Mouse (Mus musculus): ENCODE measurements around the gene Olfr1413. TPM values are rescaled to one million over a fixed set of nuclear protein-coding genes. Genes with fewer than 3 reads are reported as not detected.

Gene Olfr1413
- polyA plus RNA-seq, 1 experiment from 2014 or later: not detected

GRCm38 (mm10) chr1:92605482-92605881 lies 34.4 kb downstream of the Olfr1413 start, which contains the start of gene Olfr1410:
TSS of gene Olfr1410 (plus strand) at chr1:92605782.
- Histone ChIP-seq H3K9me3 (ENCODE audit: control insufficient read depth, low read length) (0 out of 2 replicates have a peak, but pooled peaks cover 4% of the 10 kb centered on the region), H3K27ac (replicated peaks; ENCODE audit: low read depth, low read length) (no peak within 1 kb of the TSS), H3K36me3 (ENCODE audit: control insufficient read depth, insufficient read depth, low read length) (no peaks in the 10 kb centered on the region), H3K4me2 (ENCODE audit: low read depth, low read length) (no peak within 1 kb of the TSS), H3K27me3 (replicated peaks; ENCODE audit: control insufficient read depth, insufficient read depth, low read length) (no peaks in the 10 kb centered on the region), H3K9ac (ENCODE audit: low read depth, low read length) (no peak within 1 kb of the TSS), H3K4me3 (ENCODE audit: low read depth, low read length) (no peak within 1 kb of the TSS), H3K4me1 (ENCODE audit: control insufficient read depth, insufficient read depth, low read length) (no peaks in the 10 kb centered on the region)
- DNase-seq (ENCODE audit: low spot score) (no peak), ATAC-seq (ENCODE audit: low read depth) (no peak)
- 86% methylated on average over 1 of the region's 1 CpGs for WGBS

GRCm38 (mm10) chr1:92607711-92608110 lies 36.6 kb downstream of the Olfr1413 start:
- Histone ChIP-seq H3K36me3 (ENCODE audit: control insufficient read depth, insufficient read depth, low read length) (no peaks in the 10 kb centered on the region), H3K9ac (ENCODE audit: low read depth, low read length) (no peak overlapping the region), H3K27ac (replicated peaks; ENCODE audit: low read depth, low read length) (no peak overlapping the region), H3K4me1 (ENCODE audit: control insufficient read depth, insufficient read depth, low read length) (no peaks in the 10 kb centered on the region), H3K4me2 (ENCODE audit: low read depth, low read length) (no peak overlapping the region), H3K9me3 (ENCODE audit: control insufficient read depth, low read length) (0 out of 2 replicates have a peak, but pooled peaks cover 4% of the 10 kb centered on the region), H3K4me3 (ENCODE audit: low read depth, low read length) (no peak overlapping the region), H3K27me3 (replicated peaks; ENCODE audit: control insufficient read depth, insufficient read depth, low read length) (no peaks in the 10 kb centered on the region)
- DNase-seq (ENCODE audit: low spot score) (no peak), ATAC-seq (ENCODE audit: low read depth) (no peak)
- WGBS: 79% methylated on average over 4 of the region's 4 CpGs

- WGBS: 5% methylated on average over 5 of the region's 5 CpGs
- 0 out of 2 replicates have a peak, but pooled peaks cover 4% of the 10 kb centered on the region for H3K9me3 ChIP-seq (ENCODE audit: control insufficient read depth, low read length)
- H3K4me3 ChIP-seq (ENCODE audit: low read depth, low read length): no peak overlapping the region
- ATAC-seq (ENCODE audit: low read depth) (no peak), DNase-seq (ENCODE audit: low spot score) (peak; percentile 41)
- H3K27ac ChIP-seq (replicated peaks; ENCODE audit: low read depth, low read length): no peak overlapping the region
- H3K36me3 ChIP-seq (ENCODE audit: control insufficient read depth, insufficient read depth, low read length): no peaks in the 10 kb centered on the region
- no peak overlapping the region for H3K4me2 ChIP-seq (ENCODE audit: low read depth, low read length)
- H3K4me1 ChIP-seq (ENCODE audit: control insufficient read depth, insufficient read depth, low read length): no peaks in the 10 kb centered on the region
- H3K9ac ChIP-seq (ENCODE audit: low read depth, low read length): no peak overlapping the region
- no peaks in the 10 kb centered on the region for H3K27me3 ChIP-seq (replicated peaks; ENCODE audit: control insufficient read depth, insufficient read depth, low read length)
Observed at GRCm38 (mm10) chr1:92611008-92611407, 39.9 kb downstream of the Olfr1413 start.

GRCm38 (mm10) chr1:92613175-92613574 lies 42.1 kb downstream of the Olfr1413 start:
- Histone ChIP-seq H3K27me3 (replicated peaks; ENCODE audit: control insufficient read depth, insufficient read depth, low read length) (no peaks in the 10 kb centered on the region), H3K27ac (replicated peaks; ENCODE audit: low read depth, low read length) (no peak overlapping the region), H3K9ac (ENCODE audit: low read depth, low read length) (no peak overlapping the region), H3K4me3 (ENCODE audit: low read depth, low read length) (no peak overlapping the region), H3K4me1 (ENCODE audit: control insufficient read depth, insufficient read depth, low read length) (no peaks in the 10 kb centered on the region), H3K36me3 (ENCODE audit: control insufficient read depth, insufficient read depth, low read length) (no peaks in the 10 kb centered on the region), H3K4me2 (ENCODE audit: low read depth, low read length) (no peak overlapping the region), H3K9me3 (ENCODE audit: control insufficient read depth, low read length) (0 out of 2 replicates have a peak, but pooled peaks cover 4% of the 10 kb centered on the region)
- no peak for DNase-seq (ENCODE audit: low spot score)
- ATAC-seq (ENCODE audit: low read depth): no peak
- WGBS: 46% methylated on average over 4 of the region's 4 CpGs

- peak; percentile 60 for DNase-seq (ENCODE audit: low spot score)
- 0 out of 2 replicates have a peak, but pooled peaks cover 4% of the 10 kb centered on the region for H3K9me3 ChIP-seq (ENCODE audit: control insufficient read depth, low read length)
- no peak overlapping the region for H3K9ac ChIP-seq (ENCODE audit: low read depth, low read length)
- no peak overlapping the region for H3K27ac ChIP-seq (replicated peaks; ENCODE audit: low read depth, low read length)
- WGBS: 7% methylated on average over 1 of the region's 1 CpGs
- H3K36me3 ChIP-seq (ENCODE audit: control insufficient read depth, insufficient read depth, low read length): no peaks in the 10 kb centered on the region
- H3K4me2 ChIP-seq (ENCODE audit: low read depth, low read length): no peak overlapping the region
- ATAC-seq (ENCODE audit: low read depth): no peak
- no peak overlapping the region for H3K4me3 ChIP-seq (ENCODE audit: low read depth, low read length)
- no peaks in the 10 kb centered on the region for H3K27me3 ChIP-seq (replicated peaks; ENCODE audit: control insufficient read depth, insufficient read depth, low read length)
- no peaks in the 10 kb centered on the region for H3K4me1 ChIP-seq (ENCODE audit: control insufficient read depth, insufficient read depth, low read length)
Observed at GRCm38 (mm10) chr1:92614516-92614915, 43.4 kb downstream of the Olfr1413 start.

GRCm38 (mm10) chr1:92616046-92616445 lies 44.9 kb downstream of the Olfr1413 start:
- no peaks in the 10 kb centered on the region for H3K9me3 ChIP-seq (ENCODE audit: control insufficient read depth, low read length)
- ATAC-seq (ENCODE audit: low read depth) (no peak), DNase-seq (ENCODE audit: low spot score) (no peak)
- 60% methylated on average over 1 of the region's 1 CpGs for WGBS
- H3K27ac ChIP-seq (replicated peaks; ENCODE audit: low read depth, low read length): no peak overlapping the region
- H3K4me3 ChIP-seq (ENCODE audit: low read depth, low read length): no peak overlapping the region
- H3K4me1 ChIP-seq (ENCODE audit: control insufficient read depth, insufficient read depth, low read length): no peaks in the 10 kb centered on the region
- no peaks in the 10 kb centered on the region for H3K27me3 ChIP-seq (replicated peaks; ENCODE audit: control insufficient read depth, insufficient read depth, low read length)
- H3K4me2 ChIP-seq (ENCODE audit: low read depth, low read length): no peak overlapping the region
- H3K9ac ChIP-seq (ENCODE audit: low read depth, low read length): no peak overlapping the region
- no peaks in the 10 kb centered on the region for H3K36me3 ChIP-seq (ENCODE audit: control insufficient read depth, insufficient read depth, low read length)

GRCm38 (mm10) chr1:92617488-92617887 lies 46.4 kb downstream of the Olfr1413 start, which contains the start of gene Olfr12:
TSS of gene Olfr12 (plus strand) at chr1:92617788.
- Histone ChIP-seq H3K4me3 (ENCODE audit: low read depth, low read length) (no peak within 1 kb of the TSS), H3K27me3 (replicated peaks; ENCODE audit: control insufficient read depth, insufficient read depth, low read length) (no peaks in the 10 kb centered on the region), H3K36me3 (ENCODE audit: control insufficient read depth, insufficient read depth, low read length) (no peaks in the 10 kb centered on the region), H3K4me1 (ENCODE audit: control insufficient read depth, insufficient read depth, low read length) (no peaks in the 10 kb centered on the region), H3K27ac (replicated peaks; ENCODE audit: low read depth, low read length) (no peak within 1 kb of the TSS), H3K4me2 (ENCODE audit: low read depth, low read length) (no peak within 1 kb of the TSS), H3K9me3 (ENCODE audit: control insufficient read depth, low read length) (no peaks in the 10 kb centered on the region), H3K9ac (ENCODE audit: low read depth, low read length) (no peak within 1 kb of the TSS)
- ATAC-seq (ENCODE audit: low read depth) (no peak), DNase-seq (ENCODE audit: low spot score) (no peak)
- 51% methylated on average over 2 of the region's 2 CpGs for WGBS

- H3K9ac ChIP-seq (ENCODE audit: low read depth, low read length): no peak overlapping the region
- H3K4me1 ChIP-seq (ENCODE audit: control insufficient read depth, insufficient read depth, low read length): no peaks in the 10 kb centered on the region
- ATAC-seq (ENCODE audit: low read depth) (no peak), DNase-seq (ENCODE audit: low spot score) (no peak)
- no peaks in the 10 kb centered on the region for H3K9me3 ChIP-seq (ENCODE audit: control insufficient read depth, low read length)
- H3K27ac ChIP-seq (replicated peaks; ENCODE audit: low read depth, low read length): no peak overlapping the region
- 54% methylated on average over 4 of the region's 4 CpGs for WGBS
- H3K4me2 ChIP-seq (ENCODE audit: low read depth, low read length): no peak overlapping the region
- no peaks in the 10 kb centered on the region for H3K27me3 ChIP-seq (replicated peaks; ENCODE audit: control insufficient read depth, insufficient read depth, low read length)
- no peak overlapping the region for H3K4me3 ChIP-seq (ENCODE audit: low read depth, low read length)
- no peaks in the 10 kb centered on the region for H3K36me3 ChIP-seq (ENCODE audit: control insufficient read depth, insufficient read depth, low read length)
Observed at GRCm38 (mm10) chr1:92618360-92618759, 47.2 kb downstream of the Olfr1413 start.
